Mouse (Mus musculus) frontal cortex, postnatal 25 days (tissue): Measurements from ENCODE around the gene Rhbdf2.
"Not testable (repeated sequence)": the region's sequence is repeated elsewhere in the genome, so short reads cannot be mapped to it uniquely, and the experiment has no call there.

ENCODE experiments used
- DNase-seq, 2 experiments: peaks; one replicate each; pipeline ENCODE4 v3.0.0; 2022; ENCODE audit warnings: low spot score in 2 of 2

Gene Rhbdf2

GRCm38 (mm10) chr11:116618666-116619065 is 8.2 kb downstream of the Rhbdf2 start:
- no peak for DNase-seq

GRCm38 (mm10) chr11:116617641-116618040 is 9.2 kb downstream of the Rhbdf2 start:
- no peak for DNase-seq

GRCm38 (mm10) chr11:116616438-116617118 is 10.2 kb downstream of the Rhbdf2 start:
- DNase-seq = no peak

- no peak for DNase-seq
These were observed 10.9 kb downstream of the Rhbdf2 start for GRCm38 (mm10) chr11:116615735-116616437.

- no peak for DNase-seq
These were observed 13.6 kb downstream of the Rhbdf2 start for GRCm38 (mm10) chr11:116613234-116613633.

GRCm38 (mm10) chr11:116612554-116612953 is 14.3 kb downstream of the Rhbdf2 start:
- DNase-seq = no peak

- no peak for DNase-seq
These were observed 14.9 kb downstream of the Rhbdf2 start for GRCm38 (mm10) chr11:116611883-116612282.

- not testable (repeated sequence) for DNase-seq
These were observed 15.7 kb downstream of the Rhbdf2 start for GRCm38 (mm10) chr11:116611168-116611567.

- no peak for DNase-seq
These were observed 16.7 kb downstream of the Rhbdf2 start for GRCm38 (mm10) chr11:116609965-116610630.

- no peak for DNase-seq
These were observed 19.1 kb downstream of the Rhbdf2 start for GRCm38 (mm10) chr11:116607717-116608116.

GRCm38 (mm10) chr11:116604097-116604496 is 22.7 kb downstream of the Rhbdf2 start:
- DNase-seq = no peak

- no peak for DNase-seq
These were observed 23.5 kb downstream of the Rhbdf2 start for GRCm38 (mm10) chr11:116603339-116603738.

GRCm38 (mm10) chr11:116602043-116602442 is 24.8 kb downstream of the Rhbdf2 start:
- DNase-seq = no peak

GRCm38 (mm10) chr11:116601166-116601565 is 25.7 kb downstream of the Rhbdf2 start:
- no peak for DNase-seq

- no peak for DNase-seq
These were observed 27.6 kb downstream of the Rhbdf2 start for GRCm38 (mm10) chr11:116599230-116599629.

- DNase-seq = no peak
These were observed 28.6 kb downstream of the Rhbdf2 start for GRCm38 (mm10) chr11:116598193-116598592.

- DNase-seq = no peak
These were observed 30.1 kb downstream of the Rhbdf2 start for GRCm38 (mm10) chr11:116596766-116597165.

- no peak for DNase-seq
These were observed 33.5 kb downstream of the Rhbdf2 start for GRCm38 (mm10) chr11:116593345-116593744.

GRCm38 (mm10) chr11:116592428-116592827 is 34.4 kb downstream of the Rhbdf2 start:
- DNase-seq = peak; percentile 93 to 98

GRCm38 (mm10) chr11:116591621-116592020 is 35.2 kb downstream of the Rhbdf2 start:
- no peak for DNase-seq

- DNase-seq = no peak
These were observed 37.2 kb downstream of the Rhbdf2 start for GRCm38 (mm10) chr11:116589574-116589973.

GRCm38 (mm10) chr11:116589020-116589531 is 37.7 kb downstream of the Rhbdf2 start:
- DNase-seq = no peak
